Mouse (Mus musculus) ES-Bruce4 (cell line): ENCODE data around the gene Edil3.

ENCODE experiments used
- CTCF ChIP-seq: IDR thresholded peaks from one replicate; pipeline ENCODE4 v1.8.1; 2011; ENCODE audit warnings: low read depth, low read length
- EP300 ChIP-seq: IDR thresholded peaks from 2 replicates; pipeline ENCODE4 v1.6.1; 2011; ENCODE audit warnings: low read depth, low read length; ENCODE audit not compliant: insufficient read depth
- POLR2A ChIP-seq: IDR thresholded peaks from one replicate; pipeline ENCODE4 v1.8.1; 2011; ENCODE audit warnings: low read length; ENCODE audit not compliant: insufficient read depth

- TF ChIP-seq POLR2A (no peak), CTCF (no peak), EP300 (no peak)
Observed at GRCm38 (mm10) chr13:88810097-88810496, 11.2 kb upstream of the Edil3 start.
